Mouse (Mus musculus) mesoderm, embryonic 11.5 days (tissue): ENCODE data around the gene Mthfsd.

Experiments used
- DNase-seq: peaks from one replicate; pipeline ENCODE4 v3.0.0-alpha.2; 2012; ENCODE audit warnings: low read depth, low spot score

Gene Mthfsd

DNA sequence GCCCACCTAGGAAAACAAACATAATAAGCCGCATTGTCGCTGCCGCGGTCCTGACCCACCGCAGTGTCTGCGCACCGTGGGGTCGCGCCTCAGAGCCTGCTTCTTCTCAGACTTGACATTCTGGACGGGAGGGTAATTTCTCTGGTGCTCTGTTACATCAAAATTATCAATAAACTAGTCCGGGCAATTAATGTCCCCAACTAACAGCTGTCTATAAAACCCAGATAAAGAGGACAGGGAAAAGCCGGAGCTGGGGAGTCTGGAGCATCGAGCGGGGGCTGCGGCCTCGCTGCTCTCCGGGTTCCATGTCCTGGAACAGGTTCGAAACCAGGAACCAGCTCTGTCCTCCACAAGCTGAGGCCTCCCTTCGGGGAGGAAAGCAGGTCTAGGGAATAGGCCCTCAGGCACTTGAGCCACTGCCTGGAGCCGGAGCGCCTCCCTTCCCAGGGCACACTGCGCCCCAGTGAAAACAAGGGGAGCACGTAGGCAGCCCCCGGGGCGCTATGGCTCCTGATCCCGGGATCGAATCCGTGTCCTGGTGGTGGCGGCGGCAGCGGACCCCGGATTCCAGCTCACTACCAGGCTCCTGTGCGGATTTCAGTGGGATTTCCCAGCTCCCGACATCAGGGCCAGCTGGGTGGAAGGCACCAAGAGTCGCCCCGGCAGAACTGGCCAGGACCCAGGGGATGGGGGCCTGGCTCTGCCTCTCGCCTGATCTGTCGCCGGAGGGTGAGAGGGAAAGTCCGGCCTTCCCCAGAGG, 19.1 kb downstream of the Mthfsd start:
- no peak for DNase-seq

DNA sequence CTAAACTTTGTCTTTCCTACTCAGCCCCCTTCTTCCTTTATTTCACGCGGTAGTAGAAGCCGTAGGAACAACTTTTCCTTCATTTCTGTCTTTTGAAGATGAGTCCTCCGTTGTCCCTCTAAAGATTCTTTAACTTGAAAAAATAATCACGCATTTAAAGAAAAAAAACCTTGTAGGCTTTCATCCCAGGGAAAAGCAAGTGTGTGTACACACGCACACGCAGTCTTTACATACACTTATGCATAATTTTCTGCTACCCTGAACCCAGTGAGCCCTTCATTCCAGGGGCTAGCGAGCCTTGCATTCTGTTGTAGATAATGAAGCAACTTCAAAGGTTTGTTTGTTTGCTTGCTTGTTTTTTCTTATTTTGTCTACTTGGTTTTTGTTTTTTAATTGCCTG, 19.9 kb downstream of the Mthfsd start:
- no peak for DNase-seq

DNA sequence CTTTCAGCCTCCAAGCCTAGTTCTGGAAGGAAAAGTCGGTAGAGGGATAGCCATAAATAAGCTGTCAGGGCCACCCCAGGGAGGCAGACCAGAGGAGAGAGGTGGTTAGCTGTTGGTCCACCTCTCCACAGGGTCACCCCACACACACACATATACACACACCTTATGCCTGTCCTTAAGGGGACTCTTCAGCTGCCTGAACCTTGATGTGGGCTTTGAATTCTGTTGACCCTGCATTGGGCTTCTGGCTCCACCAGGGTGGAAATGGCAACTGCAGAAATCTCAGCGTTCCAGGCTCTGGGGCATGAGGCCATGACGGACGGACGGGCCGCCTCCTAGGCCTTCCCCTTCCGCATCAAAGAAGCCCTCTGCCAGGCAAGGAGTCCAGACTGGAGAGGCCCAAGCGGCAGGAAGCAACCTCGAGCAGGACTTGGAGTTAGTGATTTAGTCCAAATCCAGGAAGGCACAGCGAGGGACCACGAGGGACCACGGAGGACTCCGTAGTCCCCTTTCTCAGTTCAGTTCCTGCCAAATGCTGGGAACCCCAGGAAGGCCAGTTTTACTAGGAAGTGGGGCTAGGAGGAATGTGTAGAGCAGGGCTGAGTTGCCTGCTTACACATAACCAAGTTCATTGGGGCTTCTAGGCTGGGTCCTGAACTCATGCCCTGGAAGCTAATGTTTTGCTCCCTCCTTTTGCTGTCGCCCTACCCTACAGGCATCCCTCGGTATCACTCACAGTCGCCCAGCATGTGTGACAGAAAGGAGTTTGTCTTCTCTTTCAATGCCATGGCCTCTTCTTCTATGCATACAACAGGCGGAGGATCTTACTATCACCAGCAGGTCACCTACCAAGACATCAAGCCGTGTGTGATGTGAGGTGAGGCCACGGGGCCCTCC, 21.9 kb downstream of the Mthfsd start:
- no peak for DNase-seq

DNA sequence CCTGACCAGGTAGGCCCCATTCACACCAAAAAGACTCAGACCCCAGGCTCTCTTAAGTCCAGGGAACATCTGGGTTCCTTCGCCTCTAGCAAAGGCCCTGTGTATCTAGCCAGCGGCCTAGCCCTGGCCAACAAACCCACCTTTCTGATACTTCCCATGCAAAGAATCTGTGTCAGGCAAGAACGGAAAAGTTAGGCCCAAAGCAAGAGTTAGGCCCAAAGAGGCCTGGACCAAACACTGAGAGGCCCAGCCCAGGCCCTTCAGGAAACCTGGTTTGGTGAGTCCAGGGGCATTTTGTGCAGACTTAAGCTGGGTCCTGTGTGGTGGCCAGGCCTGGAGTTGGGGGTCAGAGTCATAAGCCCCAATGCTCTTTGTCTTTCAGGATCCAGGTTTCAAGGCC, 22.6 kb downstream of the Mthfsd start:
- no peak for DNase-seq

DNA sequence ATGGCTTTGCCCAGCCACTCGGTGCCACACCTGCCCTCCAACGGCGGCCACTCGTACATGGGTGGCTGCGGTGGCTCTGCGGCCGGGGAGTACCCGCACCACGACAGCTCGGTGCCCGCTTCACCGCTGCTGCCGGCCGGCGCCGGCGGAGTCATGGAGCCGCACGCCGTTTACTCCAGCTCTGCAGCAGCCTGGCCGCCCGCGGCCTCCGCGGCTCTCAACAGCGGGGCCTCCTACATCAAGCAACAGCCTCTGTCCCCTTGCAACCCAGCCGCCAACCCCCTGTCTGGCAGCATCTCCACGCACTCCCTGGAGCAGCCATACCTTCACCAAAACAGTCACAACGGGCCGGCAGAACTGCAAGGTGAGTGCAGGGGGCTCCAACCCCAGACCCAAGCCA, 23.2 kb downstream of the Mthfsd start:
- no peak for DNase-seq

DNA sequence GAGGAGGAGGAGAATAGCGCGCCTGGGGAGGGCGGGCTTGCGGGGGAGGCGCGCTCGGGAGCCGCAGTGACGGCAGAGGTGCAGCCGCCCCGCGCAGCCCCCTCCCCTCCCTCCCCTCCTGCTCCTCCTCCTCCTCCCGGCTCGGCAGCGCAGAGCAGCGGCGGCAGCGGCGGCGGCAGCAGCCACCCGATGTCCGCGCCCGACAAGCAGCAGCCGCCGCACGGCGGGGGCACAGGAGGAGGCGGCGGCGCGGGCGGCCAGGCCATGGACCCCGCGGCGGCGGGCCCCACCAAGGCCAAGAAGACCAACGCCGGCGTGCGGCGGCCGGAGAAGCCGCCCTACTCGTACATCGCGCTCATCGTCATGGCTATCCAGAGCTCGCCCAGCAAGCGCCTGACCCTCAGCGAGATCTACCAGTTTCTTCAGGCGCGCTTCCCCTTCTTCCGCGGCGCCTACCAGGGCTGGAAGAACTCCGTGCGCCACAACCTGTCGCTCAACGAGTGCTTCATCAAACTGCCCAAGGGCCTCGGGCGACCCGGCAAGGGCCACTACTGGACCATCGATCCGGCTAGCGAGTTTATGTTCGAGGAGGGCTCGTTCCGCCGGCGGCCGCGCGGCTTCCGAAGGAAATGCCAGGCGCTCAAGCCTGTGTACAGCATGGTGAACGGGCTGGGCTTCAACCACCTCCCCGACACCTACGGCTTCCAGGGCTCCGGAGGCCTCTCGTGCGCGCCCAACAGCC, 23.8 kb downstream of the Mthfsd start, which contains the start of gene Foxf1:
Foxf1 (plus strand) TSS at position 177 of the 742 bp plus-strand sequence.
- no peak for DNase-seq

DNA sequence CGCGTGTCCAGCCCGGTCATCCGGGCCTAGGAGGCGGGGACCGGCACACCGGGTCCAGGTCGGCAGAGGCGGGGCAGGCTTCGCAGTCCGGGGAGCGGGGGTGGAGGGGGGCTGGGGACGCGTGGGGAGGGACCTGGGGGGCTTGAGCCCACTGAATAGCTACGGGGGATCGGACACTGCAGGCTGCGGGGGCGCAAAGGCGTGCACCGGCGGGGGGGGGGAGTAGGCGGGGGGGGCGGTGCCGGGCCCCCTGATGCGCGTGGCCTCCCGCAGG, 24.3 kb downstream of the Mthfsd start:
- no peak for DNase-seq

DNA sequence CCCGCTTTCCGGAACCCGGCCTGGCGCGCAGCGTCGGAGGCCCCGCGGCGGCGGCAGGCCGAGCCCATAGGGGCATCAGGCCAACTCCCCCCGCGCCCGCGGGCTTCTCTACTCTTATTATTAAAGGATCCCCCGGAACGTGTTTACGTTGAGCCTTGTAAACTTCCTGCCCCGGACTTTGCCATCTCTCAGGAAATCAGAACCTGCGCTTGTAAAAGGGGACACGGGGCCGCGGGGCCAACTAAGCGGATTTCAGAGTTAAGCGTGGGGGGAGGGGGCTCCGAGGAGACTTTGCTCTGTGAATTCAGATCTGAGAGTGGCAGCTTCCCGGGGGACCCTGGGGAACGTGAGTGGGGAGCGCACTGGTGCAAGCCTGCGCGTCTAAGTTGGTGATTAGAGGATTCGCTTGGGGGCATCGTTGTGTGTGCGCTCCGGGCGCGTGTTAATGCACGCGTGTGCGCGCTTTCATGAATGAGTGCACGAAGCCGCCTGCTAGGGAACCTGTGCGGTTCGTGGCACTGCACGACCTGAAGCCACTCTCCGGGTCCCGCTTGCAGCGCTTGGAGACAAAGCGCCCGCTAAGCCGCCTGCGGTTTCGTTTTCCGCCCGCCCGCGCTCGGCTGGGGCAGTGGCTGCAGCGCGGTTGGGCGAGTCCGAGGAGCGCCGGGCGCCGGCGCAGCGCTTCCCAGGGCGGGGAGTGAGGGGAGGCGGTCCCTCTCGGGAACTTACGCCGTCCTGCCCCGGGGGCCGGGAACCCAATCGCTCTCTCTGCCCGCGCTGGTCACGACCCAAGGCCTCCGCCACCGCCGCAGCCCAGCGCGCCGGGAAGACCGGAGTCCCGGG, 24.9 kb downstream of the Mthfsd start:
- peak; percentile 76 for DNase-seq

DNA sequence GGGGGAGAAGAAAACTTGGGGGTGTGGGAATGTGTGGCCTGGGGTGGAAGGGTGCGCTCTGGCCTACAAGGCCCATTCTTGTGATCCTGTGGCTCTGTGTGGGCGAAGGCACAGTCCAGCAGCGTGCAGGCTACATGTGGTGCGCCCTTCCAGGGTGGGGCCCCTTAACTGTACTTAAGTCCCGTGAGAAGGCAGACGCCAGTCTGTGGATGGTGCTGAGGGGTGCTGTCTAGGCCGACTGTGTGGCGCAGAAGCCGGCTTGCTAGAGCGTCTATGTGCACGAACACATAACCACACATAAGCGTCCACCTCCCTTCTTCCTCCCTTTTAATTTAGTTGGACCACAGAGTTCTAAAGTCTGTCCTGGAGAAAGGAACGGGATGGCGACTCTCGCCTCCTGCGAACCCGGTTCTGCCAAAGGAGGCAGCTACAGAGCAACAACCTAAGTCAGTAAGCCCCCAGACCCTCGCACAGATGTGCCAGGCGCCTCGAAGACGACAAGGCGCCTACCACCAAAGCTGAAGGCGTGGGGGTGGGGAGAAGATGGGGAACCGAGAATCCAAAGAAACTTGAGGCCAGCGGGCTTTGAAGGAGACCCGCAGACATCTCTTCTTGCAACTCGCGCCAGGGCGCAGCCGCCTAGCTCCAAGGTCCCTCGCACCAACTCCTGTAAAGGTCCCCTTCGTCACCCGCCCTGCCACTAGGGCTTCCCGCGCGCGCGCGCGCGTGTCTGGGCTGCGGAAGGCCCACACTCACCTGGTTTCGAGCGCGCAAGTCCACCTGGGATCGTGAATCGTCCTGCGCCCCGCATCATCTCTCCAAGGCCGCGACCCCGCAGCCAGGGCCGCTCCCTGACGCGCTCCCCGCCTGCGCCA, 25.7 kb downstream of the Mthfsd start:
- DNase-seq = no peak

DNA sequence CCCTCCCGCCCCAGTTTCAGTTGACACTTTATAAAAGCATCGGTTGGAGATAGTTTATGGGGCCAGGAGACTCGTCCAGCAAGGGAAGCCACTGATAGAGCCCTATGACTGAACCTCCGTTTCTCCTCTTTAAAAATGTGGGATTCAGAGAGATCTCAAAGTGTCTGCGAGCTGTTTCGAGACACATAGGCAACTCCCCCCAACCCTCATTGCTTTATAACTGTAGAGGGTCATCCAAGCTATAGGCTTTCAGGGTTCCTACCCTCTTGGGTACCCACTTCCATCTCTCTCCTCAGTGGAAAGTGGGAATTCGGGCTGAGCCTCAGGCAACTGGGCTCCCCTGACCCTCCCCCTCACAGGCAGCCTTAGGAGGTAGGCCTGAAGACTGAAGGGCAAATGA, 26.8 kb downstream of the Mthfsd start:
- DNase-seq = no peak

DNA sequence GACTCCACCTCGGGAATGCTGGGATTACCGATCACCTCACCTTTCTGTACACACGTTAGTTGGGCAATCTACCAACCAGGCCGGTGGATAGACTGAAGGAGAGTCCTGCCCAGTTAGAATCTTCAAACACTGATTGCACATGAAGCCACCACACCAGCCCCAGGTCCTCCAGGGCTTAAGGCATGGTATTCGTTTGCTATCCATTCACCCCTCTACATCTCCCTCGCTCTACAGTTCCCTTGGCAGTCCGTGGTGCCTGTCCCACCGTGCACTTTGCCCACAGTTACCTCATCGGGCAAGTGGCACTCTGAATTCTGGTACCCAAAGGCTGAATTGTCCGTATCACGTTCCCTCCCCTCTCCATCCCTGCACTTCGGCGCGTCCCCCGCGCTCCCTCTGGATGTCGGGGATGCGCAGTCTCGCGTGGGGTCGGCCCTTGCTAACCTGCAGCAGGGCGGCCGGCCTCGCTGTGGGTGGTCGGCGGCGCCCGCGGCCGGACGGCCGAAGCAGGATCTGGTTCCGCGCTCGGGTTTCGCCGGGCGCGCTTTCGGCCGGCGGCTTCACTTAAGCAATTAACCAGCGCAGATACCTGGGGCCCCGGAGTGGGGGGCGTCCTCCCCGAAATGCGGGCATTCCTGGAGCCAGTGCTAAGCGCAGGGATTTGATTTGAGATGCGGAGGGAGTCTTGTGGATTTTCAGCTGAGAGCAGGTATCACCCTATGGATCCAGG, 27.7 kb downstream of the Mthfsd start:
- DNase-seq = no peak

DNA sequence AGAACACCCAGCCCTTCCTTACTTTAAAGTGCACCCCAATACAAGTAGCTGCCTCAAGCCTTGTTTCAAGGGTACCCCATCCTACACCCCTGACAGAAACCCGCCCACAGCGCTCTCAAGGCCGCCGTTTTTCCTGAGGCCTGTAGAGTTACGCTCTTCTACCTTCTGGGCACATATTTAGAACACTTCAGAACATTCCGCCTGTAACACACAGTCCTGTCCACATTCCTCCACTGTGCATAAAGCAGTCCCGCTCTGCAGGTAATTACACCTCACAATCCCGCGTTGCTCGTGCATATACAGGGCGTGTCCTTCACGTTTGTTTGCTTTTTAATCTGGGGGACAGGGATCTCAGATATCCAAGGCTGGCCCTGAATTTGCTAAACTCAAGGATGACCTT, 28.2 kb downstream of the Mthfsd start:
- DNase-seq = no peak

DNA sequence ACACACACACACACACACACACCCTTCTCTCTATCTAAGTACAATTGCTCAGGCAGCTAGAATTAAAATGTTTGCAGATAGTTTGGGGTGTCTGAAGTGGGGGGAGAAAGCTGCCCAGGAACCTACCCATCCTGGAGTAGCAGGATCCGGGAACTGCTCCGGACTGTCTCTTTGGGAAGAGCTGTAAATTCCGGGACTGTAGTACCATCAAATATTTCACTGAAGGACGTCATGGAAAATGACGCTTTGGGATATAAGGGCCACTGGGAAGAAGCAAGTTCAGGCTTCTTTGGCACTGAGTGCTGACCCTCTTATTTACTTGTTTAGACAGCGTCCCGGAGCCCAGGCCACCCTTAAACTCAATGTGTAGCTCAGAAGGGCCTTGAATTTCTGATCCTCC, 29.0 kb downstream of the Mthfsd start:
- DNase-seq = no peak

DNA sequence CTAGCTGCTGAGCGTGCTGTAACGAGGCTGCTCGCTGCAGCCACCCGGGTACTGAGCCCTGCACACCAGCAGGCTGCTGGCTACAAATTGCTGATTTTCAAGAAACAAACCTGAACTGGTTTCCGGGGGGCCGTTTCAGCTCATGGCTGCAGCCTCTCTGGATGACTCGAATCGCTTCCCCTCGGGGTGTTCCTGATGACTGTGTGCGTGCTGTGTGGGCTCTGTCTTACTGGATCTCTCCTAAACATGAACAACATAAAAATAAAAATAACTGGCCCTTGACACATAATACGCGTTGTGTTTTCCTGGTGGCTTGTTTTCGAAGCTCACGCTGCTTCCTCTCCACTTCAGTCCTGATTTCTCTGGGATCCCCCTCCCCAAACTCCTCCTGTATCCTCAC, 29.5 kb downstream of the Mthfsd start:
- DNase-seq = no peak

DNA sequence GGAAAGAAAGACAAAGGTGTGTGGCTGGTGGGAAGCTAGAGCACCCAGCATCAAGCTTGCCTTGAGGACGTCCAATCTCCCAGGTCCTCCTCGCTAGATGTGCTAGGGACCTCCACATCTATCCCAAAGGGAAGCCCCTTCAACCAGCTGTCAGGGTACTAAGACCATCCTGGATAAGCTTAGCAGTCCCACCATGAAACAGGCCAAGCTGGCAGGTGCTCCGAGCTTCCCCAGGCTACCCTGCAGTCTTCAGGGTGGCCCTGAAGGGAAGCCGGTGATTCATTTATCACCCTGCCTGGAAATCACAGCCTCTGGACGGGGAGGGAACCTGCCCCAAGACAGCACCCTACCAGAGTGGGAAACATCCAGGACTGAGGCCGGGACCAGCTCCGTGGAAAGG, 31.6 kb downstream of the Mthfsd start:
- DNase-seq = no peak

DNA sequence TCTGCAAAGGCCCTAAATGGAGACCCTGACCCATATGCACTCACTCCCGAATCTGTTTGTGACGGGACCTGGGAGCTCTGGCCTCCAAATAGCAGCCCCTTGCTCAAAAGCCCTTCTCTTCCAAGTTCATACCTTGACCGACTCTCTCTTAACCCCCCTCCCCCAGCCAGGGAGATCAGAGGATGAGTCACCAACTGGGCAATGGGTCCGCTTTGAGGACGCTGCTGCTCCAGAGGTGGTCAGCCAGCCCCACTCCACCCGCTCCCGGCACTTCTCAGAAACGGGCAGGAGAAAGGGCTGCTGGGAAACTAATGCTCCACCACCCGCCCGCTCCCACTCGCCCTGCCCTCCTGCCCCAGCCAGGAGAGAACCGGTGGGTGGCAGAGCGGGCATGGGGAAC, 32.3 kb downstream of the Mthfsd start:
- no peak for DNase-seq

DNA sequence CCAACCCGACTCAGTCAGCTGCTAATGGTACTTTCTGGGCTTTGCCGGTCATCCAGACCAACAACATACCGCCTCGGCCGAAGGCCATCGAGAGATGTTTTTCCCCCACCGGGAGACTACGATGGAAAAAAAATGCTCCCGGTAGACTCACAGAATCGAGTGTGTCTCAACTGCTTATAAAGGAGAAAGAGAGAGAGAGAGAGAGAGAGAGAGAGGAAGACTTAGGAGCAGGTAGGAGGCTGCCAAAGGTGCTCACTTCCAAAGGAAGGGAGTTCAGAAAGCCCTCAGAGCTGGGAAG, 33.4 kb downstream of the Mthfsd start:
- DNase-seq = no peak

DNA sequence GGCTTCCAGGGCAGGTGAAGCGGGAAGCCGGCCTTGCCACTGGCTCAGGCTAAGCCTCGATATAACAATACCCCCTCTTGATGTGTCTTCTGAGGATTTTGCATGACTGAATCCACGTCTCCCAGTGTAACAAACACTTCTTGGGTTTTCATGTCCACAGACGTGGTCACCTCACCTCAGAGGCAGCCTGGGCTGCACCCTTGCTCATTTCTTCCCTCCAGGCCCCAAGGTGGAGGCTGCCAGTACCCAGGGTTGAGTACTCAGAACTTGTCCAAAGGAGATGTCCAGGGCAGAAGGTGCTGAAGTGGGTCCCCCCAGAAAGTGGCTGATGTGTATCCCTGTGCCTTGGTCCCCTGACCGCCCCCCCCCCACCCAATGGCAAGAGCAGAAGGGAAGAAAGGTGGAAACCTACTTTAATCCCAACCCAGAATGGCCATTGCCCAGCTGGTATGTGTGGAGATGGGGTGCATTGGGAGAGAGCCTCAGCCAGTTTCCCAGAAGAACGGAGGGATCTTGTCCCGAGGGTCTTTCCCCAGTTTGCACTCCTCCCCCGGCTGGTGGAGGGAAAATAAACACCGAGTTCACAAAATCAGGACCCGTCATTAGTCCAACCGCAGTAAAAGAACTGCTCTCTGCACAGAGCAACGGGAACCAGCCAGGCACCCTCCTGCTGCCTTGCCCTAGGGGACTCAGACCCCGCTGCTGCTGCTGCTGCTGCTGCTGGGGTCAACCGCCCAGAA, 33.9 kb downstream of the Mthfsd start:
- DNase-seq = no peak
